Mouse (Mus musculus) neural tube, embryonic 11.5 days (tissue): ENCODE data around the gene Ms4a8a. TPM values are rescaled to one million over a fixed set of nuclear protein-coding genes. Genes with fewer than 3 reads are reported as not detected.

Source experiments
- ATAC-seq: fragments of 200-750 bp; cut with Nextera tagmentation; 2 replicates; pipeline ENCODE4 v1.8.0; 2017; ENCODE audit warnings: moderate number of reproducible peaks, mild to moderate bottlenecking, moderate TSS enrichment, moderate library complexity; ENCODE audit not compliant: insufficient read depth, low FRiP score, low TSS enrichment
- DNase-seq: peaks from one replicate; pipeline ENCODE4 v3.0.0-alpha.2; 2015; ENCODE audit warnings: low spot score
- H3K27ac ChIP-seq: fragments of 300-500 bp; sonication (generic); 2 replicates; pipeline ENCODE4 v1.5.1; 2014; ENCODE audit warnings: low read depth, mild to moderate bottlenecking, low read length
- H3K27me3 ChIP-seq: fragments of 300-500 bp; sonication (generic); 2 replicates; pipeline ENCODE4 v1.6.1; 2014; ENCODE audit warnings: mild to moderate bottlenecking, low read length, mixed read lengths; ENCODE audit not compliant: control insufficient read depth, insufficient read depth
- H3K36me3 ChIP-seq: fragments of 300-500 bp; sonication (generic); 2 replicates; pipeline ENCODE4 v1.6.1; 2014; ENCODE audit warnings: mild to moderate bottlenecking, low read length, moderate library complexity, mixed read lengths; ENCODE audit not compliant: control insufficient read depth, insufficient read depth
- H3K4me1 ChIP-seq: fragments of 300-500 bp; sonication (generic); 2 replicates; pipeline ENCODE4 v1.6.1; 2014; ENCODE audit warnings: low read length, mixed read lengths; ENCODE audit not compliant: control insufficient read depth, insufficient read depth
- H3K4me2 ChIP-seq: fragments of 300-500 bp; sonication (generic); 2 replicates; pipeline ENCODE4 v1.6.1; 2014; ENCODE audit warnings: low read depth, mild to moderate bottlenecking, moderate library complexity
- H3K4me3 ChIP-seq: fragments of 300-500 bp; sonication (generic); 2 replicates; pipeline ENCODE4 v1.5.1; 2014; ENCODE audit warnings: low read depth, low read length
- H3K9ac ChIP-seq: fragments of 300-500 bp; sonication (generic); 2 replicates; pipeline ENCODE4 v1.6.1; 2014; ENCODE audit warnings: mild to moderate bottlenecking, low read length
- H3K9me3 ChIP-seq: fragments of 300-500 bp; sonication (generic); 2 replicates; pipeline ENCODE4 v1.6.1; 2016; ENCODE audit warnings: low read length; ENCODE audit not compliant: control insufficient read depth
- WGBS: fragments of 180-500 bp; shearing (Covaris S2); extraction: QIAGEN DNeasy Blood & Tissue Kit; methylation state at CpG from one replicate; pipeline ENCODE4 v1.1.7; 2014; 5-methylcytosine and 5-hydroxymethylcytosine counted together
- polyA plus RNA-seq: library from polyadenylated mRNA; unstranded; fragments of >200 nt; fragmentation: Nextera tagmentation; extraction: Ambion mirVana; gene quantifications from 2 replicates; pipeline ENCODE4 v1.2.1, GENCODE M21; 2014

Ms4a8a gene
- polyA plus RNA-seq, 1 experiment from 2014 or later: not detected

GRCm38 (mm10) chr19:11048009-11048408, 32.9 kb downstream of the Ms4a8a start:
- 73% methylated on average over 6 of the region's 6 CpGs for WGBS
- H3K4me3 ChIP-seq: no peak overlapping the region
- H3K4me1 ChIP-seq: no peaks in the 10 kb centered on the region
- H3K9ac ChIP-seq: no peak overlapping the region
- H3K4me2 ChIP-seq: no peak overlapping the region
- no peak overlapping the region for H3K27ac ChIP-seq
- ATAC-seq (no peak), DNase-seq (no peak)
- H3K36me3 ChIP-seq: no peaks in the 10 kb centered on the region
- no peaks in the 10 kb centered on the region for H3K9me3 ChIP-seq
- no peaks in the 10 kb centered on the region for H3K27me3 ChIP-seq

GRCm38 (mm10) chr19:11044996-11045711, 35.7 kb downstream of the Ms4a8a start:
- peak overlapping the region; percentile 24; the same call in 1 of the 2 replicates for H3K4me3 ChIP-seq
- no peak overlapping the region for H3K27ac ChIP-seq
- H3K9me3 ChIP-seq: no peaks in the 10 kb centered on the region
- no peaks in the 10 kb centered on the region for H3K27me3 ChIP-seq
- no peaks in the 10 kb centered on the region for H3K4me1 ChIP-seq
- H3K9ac ChIP-seq: no peak overlapping the region
- H3K36me3 ChIP-seq: no peaks in the 10 kb centered on the region
- peak; percentile 81 for DNase-seq
- H3K4me2 ChIP-seq: peak overlapping the region; percentile 37
- whole genome bisulfite sequencing: 8% methylated on average over 30 of the region's 40 CpGs
- ATAC-seq: peak; percentile 99

DNA sequence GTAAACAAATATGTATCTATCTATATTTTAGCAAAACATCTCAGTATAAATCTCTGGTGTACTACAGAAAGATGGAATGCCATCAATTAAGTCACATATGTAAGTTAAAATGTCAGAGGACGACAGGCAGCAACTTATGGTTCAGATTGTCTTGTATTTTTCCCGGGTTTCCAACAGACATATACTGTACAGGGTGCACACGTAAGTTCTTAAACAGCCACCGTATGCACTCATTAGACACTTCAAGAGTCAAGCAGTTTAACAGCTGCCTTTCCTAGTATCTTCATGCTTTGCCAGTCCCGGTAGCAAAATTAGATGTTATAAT, 36.3 kb downstream of the Ms4a8a start:
- peak; percentile 68 for ATAC-seq
- H3K4me1 ChIP-seq: no peaks in the 10 kb centered on the region
- H3K27me3 ChIP-seq: no peaks in the 10 kb centered on the region
- peak overlapping the region; percentile 24; the same call in 1 of the 2 replicates for H3K4me3 ChIP-seq
- H3K4me2 ChIP-seq: peak overlapping the region; percentile 37
- WGBS: 37% methylated on average over 5 of the region's 5 CpGs
- no peak overlapping the region for H3K27ac ChIP-seq
- H3K9ac ChIP-seq: no peak overlapping the region
- DNase-seq: no peak
- no peaks in the 10 kb centered on the region for H3K36me3 ChIP-seq
- H3K9me3 ChIP-seq: no peaks in the 10 kb centered on the region

GRCm38 (mm10) chr19:11037570-11037969, 43.3 kb downstream of the Ms4a8a start:
- no peak overlapping the region for H3K4me2 ChIP-seq
- ATAC-seq (no peak), DNase-seq (no peak)
- H3K4me1 ChIP-seq: no peaks in the 10 kb centered on the region
- H3K9ac ChIP-seq: no peak overlapping the region
- H3K27me3 ChIP-seq: no peaks in the 10 kb centered on the region
- H3K27ac ChIP-seq: no peak overlapping the region
- no peaks in the 10 kb centered on the region for H3K36me3 ChIP-seq
- H3K4me3 ChIP-seq: no peak overlapping the region
- no peaks in the 10 kb centered on the region for H3K9me3 ChIP-seq

DNA sequence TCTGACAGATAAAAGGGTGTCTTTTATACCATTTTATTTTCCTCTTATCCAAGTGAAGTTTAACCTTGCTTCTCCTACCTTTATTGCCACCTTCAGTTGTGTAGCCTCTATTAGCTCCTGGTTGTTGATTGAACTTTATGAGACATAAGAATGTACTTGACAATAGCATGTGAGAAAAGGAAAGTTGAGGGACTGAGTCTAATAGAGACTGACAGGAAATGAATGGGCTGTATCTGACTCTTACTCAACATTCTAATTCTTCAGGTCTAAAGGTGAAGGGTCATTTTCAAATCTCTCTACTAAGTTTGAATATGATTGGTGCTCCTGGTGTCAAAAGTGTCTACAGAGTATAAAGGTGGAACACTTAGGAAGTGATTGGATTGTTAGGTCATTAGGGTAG, 58.5 kb downstream of the Ms4a8a start:
- DNase-seq (no peak), ATAC-seq (no peak)
- Histone ChIP-seq H3K4me2 (no peak overlapping the region), H3K9me3 (no peaks in the 10 kb centered on the region), H3K27ac (no peak overlapping the region), H3K4me3 (no peak overlapping the region), H3K4me1 (no peaks in the 10 kb centered on the region), H3K9ac (no peak overlapping the region), H3K36me3 (no peaks in the 10 kb centered on the region), H3K27me3 (no peaks in the 10 kb centered on the region)

DNA sequence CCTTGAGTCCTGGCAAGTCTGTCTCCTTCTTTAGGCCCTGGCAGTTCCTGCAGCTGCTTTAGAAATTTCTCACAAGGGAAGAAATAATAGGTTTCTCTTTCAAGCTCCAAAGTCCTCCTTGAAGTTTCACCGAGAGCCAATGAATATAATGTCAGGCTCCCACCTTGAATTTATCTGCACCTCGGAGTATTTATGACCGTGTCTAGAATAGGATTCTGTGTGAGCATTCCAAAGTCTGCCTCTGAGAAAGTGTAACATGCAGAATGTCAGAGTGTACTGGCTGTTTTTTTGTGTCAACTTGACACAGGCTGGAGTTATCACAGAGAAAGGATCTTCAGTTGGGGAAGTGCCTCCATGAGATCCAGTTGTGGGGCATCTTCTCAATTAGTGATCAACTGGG, 63.0 kb downstream of the Ms4a8a start, which contains the start of gene Ms4a18:
TSS of gene Ms4a18 (minus strand) at position 141 of the 400 bp plus-strand sequence.
- ATAC-seq (no peak), DNase-seq (no peak)
- Histone ChIP-seq H3K4me1 (no peaks in the 10 kb centered on the region), H3K9ac (no peak within 1 kb of the TSS), H3K27ac (no peak within 1 kb of the TSS), H3K9me3 (no peaks in the 10 kb centered on the region), H3K4me2 (no peak within 1 kb of the TSS), H3K36me3 (no peaks in the 10 kb centered on the region), H3K27me3 (no peaks in the 10 kb centered on the region), H3K4me3 (no peak within 1 kb of the TSS)
- WGBS: 92% methylated on average over 3 of the region's 3 CpGs

Other genes with a start within 250 kb of the Ms4a8a start
- gene Slc15a3, start 241.4 kb downstream of the Ms4a8a start, polyA plus RNA-seq: 0.09 and 0.53 TPM in 2 replicates
- 82.6 and 85.5 TPM in 2 replicates for gene Tmem132a, start 211.2 kb downstream of the Ms4a8a start, polyA plus RNA-seq
- 49.4 and 49.5 TPM in 2 replicates for gene Tmem109, start 199.1 kb downstream of the Ms4a8a start, polyA plus RNA-seq
- 47.3 and 56.8 TPM in 2 replicates for gene Prpf19, start 185.9 kb downstream of the Ms4a8a start, polyA plus RNA-seq
- gene Zp1, start 160.5 kb downstream of the Ms4a8a start, polyA plus RNA-seq: not detected in 2 replicates
- gene Ptgdr2, start 143.9 kb downstream of the Ms4a8a start, polyA plus RNA-seq: not detected in 2 replicates
- 23.4 and 24.1 TPM in 2 replicates for gene Ccdc86, start 131.8 kb downstream of the Ms4a8a start, polyA plus RNA-seq
- gene Ms4a10, start 106.4 kb downstream of the Ms4a8a start, polyA plus RNA-seq: not detected in 2 replicates
- not detected in 2 replicates for gene Ms4a15, start 87.9 kb downstream of the Ms4a8a start, polyA plus RNA-seq
- not detected in 2 replicates for gene Ms4a18, start 63.1 kb downstream of the Ms4a8a start, polyA plus RNA-seq
- gene 1700017D01Rik, start 49.8 kb upstream of the Ms4a8a start, polyA plus RNA-seq: not detected in 2 replicates
- gene 1700025F22Rik, start 84.2 kb upstream of the Ms4a8a start, polyA plus RNA-seq: not detected in 2 replicates
- not detected in 2 replicates for gene Ms4a13, start 115.6 kb upstream of the Ms4a8a start, polyA plus RNA-seq
- gene Ms4a12, start 151.3 kb upstream of the Ms4a8a start, polyA plus RNA-seq: not detected in 2 replicates
- not detected in 2 replicates for gene Ms4a1, start 185.1 kb upstream of the Ms4a8a start, polyA plus RNA-seq
- not detected in 2 replicates for gene Ms4a5, start 202.8 kb upstream of the Ms4a8a start, polyA plus RNA-seq
- gene Ms4a14, start 233.4 kb upstream of the Ms4a8a start, polyA plus RNA-seq: not detected in 2 replicates